Mouse (Mus musculus): ENCODE measurements at regions not wholly inside any gene's neighbourhood (a gene's known extent, or its start where the extent isn't known, plus 50 kb on each side); places are given as distances from the start of the nearest gene placed in this dataset.
A peak's percentile ranks its signal among the peaks of the same experiment; 100 is the strongest.

DNA sequence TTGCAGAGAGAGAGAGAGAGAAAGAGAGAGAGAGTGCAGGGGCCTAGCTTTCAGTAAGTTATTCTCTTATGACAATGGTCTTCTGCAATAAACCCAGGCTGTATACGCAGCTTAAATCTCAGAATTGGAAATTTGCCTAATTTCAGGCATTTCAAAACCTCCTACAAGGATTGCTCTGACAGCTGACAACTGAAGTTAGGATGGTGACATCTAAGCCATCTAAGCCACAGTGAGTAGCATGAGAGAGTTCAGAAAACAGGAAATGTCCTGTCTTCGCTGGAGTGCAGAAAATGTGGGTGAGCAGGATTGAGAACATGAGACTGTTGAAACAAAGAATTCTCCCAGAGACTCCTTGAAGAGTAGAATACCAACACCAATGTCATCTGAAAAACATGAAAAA lies 56.8 kb downstream of the Fam110c start:
- DNase-seq (ENCODE audit: extremely low spot score, low read depth, low spot score): no peak

- no peak for DNase-seq (ENCODE audit: extremely low spot score, low read depth, low spot score)
Measured at GRCm38 (mm10) chr12:31134465-31134992, 60.9 kb downstream of the Fam110c start.

DNA sequence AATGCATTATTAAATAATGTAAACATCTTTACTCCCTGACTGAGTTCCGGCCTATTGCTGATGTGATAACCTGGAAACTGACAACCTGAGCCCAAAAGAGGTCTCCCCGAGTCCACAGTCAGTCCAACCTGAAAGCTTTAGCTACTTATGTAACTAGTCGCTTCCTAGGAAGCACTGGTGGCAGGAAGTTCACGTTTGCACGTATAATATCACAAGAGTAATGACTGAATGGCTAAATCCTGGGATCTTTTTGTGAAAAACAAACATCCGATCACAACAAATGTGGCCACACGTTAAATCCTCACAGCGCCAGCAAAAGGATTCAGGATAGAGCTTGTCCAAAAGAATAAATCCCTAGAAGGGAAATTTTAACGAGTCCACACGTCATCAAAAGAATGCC lies 62.7 kb downstream of the Fam110c start:
- DNase-seq (ENCODE audit: extremely low spot score, low read depth, low spot score): no peak

- no peak for DNase-seq (ENCODE audit: extremely low spot score, low read depth, low spot score)
Measured at GRCm38 (mm10) chr12:31136911-31137310, 63.2 kb downstream of the Fam110c start.

DNA sequence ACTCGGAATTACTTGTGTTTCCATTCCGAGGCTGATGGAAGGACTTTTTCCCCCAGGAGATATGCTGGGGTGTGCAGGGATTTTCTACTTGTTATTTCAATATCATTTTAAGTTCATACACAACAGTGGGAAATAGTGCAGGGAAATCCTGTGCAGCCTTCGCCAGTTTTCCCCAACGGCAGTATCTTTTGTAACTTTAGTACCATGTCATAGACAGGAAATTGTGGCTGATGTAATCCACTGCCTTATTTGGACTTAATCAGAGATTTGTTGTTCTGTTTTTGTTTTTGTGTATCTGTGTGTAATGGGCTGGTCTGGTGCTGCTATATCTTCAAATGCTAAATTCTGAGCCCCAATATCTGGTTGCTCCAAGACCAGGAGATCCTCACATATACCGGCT lies 63.8 kb downstream of the Fam110c start:
- no peak for DNase-seq (ENCODE audit: extremely low spot score, low read depth, low spot score)

GRCm38 (mm10) chr12:31139853-31140252 lies 66.2 kb downstream of the Fam110c start:
- no peak for DNase-seq (ENCODE audit: extremely low spot score, low read depth, low spot score)

DNA sequence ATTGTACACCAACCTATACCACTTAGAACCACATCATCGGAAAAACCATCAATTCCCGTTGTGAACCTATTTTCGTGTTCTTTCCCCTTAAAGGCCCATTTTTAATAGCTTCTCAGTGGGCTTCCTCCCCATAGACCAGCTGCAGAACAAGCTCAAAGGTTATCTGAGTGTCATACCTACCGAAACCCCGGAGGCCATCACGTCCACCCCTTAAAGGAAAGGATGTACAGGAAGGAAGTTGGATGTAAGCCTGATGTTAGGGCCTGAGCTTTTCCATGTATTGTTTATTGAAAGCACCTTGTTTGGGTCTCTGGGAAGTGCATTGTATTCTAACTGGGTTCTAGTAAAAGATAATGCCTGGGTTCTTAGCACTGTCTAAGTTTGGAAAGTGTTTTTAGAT lies 69.6 kb downstream of the Fam110c start:
- no peak for DNase-seq (ENCODE audit: extremely low spot score, low read depth, low spot score)

- no peak for DNase-seq (ENCODE audit: extremely low spot score, low read depth, low spot score)
Measured at GRCm38 (mm10) chr12:31145032-31145781, 71.5 kb downstream of the Fam110c start.

- DNase-seq (ENCODE audit: extremely low spot score, low read depth, low spot score): no peak
Measured at GRCm38 (mm10) chr12:31148417-31149356, 75.0 kb downstream of the Fam110c start.

DNA sequence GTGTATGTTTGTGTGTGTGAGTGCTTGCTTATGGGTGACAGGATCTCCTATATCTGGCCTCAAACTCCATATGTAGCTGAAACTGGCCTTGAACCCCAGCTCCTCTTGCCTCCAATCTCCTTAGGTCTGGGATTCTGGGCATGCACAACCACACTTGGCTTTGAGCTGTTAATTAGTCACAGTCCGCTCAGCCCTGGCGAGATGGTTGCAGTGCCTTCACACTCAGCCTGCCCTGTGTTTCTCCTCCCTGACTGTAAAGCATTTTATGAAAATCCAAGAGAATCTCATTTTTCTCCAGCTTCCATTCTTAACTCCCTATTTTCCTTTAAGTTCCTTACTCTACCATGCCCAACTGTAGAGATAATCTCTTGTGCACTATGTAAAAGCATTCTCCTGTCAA lies 80.1 kb downstream of the Fam110c start:
- no peak for DNase-seq (ENCODE audit: extremely low spot score, low read depth, low spot score)

DNA sequence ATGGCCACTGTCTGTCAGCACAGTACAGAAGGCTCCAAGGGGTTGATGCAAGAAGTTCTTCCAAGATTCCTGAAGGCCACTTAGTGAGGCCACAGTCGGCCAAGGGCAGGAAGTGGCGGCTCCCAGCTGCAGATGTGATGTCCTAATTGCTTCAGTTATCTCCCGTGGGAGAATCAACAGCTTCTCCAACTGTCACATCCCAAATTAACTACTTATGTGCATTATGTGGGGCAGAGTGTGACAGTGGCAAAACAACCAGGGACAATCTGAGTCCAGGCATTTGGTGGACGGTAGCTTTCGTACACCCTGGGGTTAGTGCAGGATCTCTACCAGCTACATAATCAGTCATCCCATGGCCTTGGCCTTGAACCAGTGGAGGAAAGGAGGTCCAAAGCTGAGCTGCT lies 80.9 kb downstream of the Fam110c start:
- DNase-seq (ENCODE audit: extremely low spot score, low read depth, low spot score): no peak

- DNase-seq (ENCODE audit: extremely low spot score, low read depth, low spot score): no peak
Measured at GRCm38 (mm10) chr12:31156154-31156720, 82.6 kb downstream of the Fam110c start.

DNA sequence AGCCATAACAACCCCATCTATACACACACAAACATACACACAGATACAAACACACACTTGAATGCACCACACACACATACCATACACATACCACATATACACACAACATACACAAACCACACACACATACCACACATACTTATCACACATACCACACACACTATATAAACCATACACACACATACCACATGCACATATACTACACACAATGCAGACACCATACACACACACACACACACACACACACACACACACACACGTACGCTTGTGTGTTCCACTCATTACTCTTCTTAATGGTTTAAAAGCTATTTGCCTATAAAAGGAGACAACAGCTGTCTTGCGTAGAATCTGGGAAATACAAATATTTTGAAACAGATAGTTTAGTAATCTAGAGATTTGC lies 83.1 kb upstream of the Gm6993 start:
- no peak for DNase-seq (ENCODE audit: extremely low spot score, low read depth, low spot score)

DNA sequence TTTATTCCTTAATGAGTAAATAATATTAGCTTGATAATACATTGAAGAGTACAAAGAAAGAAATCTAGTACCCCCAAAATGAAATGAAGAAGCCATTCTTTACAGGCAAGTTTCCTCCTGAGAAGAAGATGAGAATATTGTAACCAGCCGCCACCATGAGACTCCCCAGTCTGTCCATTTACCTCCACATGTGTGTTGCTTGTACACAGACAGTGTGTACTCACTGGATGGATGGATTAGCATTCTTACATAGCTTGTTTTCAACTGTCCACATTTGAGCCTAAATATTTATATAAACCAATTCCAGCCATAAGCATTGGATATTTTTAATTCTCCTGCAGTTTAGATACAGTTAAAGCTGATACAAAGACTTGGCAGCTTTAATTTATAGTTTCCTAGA lies 82.7 kb upstream of the Gm6993 start:
- no peak for DNase-seq (ENCODE audit: extremely low spot score, low read depth, low spot score)

DNA sequence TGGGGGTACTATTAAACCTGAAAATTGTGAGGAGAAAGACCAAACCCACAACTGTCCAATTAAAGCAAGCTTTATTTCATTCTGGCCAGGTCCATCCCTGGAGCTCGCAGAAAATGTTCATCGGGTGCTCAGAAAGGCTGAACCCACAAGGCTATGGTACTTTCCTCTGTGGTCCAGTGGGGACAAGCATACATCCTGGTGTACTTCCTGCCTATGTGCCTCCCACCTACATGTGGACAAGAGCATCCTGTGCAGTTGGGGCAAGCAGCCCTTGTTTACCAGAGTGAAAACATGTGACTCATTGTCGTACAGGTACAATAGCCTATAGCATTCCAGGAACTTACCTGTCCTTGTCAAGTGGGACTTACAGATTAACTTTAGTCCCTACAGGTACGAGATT lies 81.7 kb upstream of the Gm6993 start:
- no peak for DNase-seq (ENCODE audit: extremely low spot score, low read depth, low spot score)

DNA sequence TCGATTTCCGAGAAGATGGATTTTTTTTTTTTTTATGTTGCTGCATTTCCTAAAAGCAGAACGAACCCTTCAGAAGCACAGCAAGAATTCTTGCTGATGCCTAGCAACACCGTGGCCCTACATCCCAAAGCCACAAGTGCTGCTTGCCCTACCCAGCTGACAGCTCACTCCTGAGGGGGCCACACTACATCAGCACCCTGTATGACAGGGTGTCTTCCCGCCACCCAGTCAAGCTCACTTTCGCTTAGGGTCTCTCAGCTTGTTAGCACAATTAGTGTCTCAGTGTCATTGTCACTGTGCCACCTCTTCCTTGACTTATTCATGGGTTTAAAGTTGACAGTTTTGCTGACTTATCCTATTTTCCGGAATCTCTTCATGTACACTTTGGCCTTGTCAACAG lies 81.2 kb upstream of the Gm6993 start:
- DNase-seq (ENCODE audit: extremely low spot score, low read depth, low spot score): no peak

- peak; percentile 18 for DNase-seq (ENCODE audit: extremely low spot score, low read depth, low spot score)
Measured at GRCm38 (mm10) chr12:31168221-31168890, 72.2 kb upstream of the Gm6993 start.

GRCm38 (mm10) chr12:31170111-31170510 lies 70.5 kb upstream of the Gm6993 start:
- no peak for DNase-seq (ENCODE audit: extremely low spot score, low read depth, low spot score)

DNA sequence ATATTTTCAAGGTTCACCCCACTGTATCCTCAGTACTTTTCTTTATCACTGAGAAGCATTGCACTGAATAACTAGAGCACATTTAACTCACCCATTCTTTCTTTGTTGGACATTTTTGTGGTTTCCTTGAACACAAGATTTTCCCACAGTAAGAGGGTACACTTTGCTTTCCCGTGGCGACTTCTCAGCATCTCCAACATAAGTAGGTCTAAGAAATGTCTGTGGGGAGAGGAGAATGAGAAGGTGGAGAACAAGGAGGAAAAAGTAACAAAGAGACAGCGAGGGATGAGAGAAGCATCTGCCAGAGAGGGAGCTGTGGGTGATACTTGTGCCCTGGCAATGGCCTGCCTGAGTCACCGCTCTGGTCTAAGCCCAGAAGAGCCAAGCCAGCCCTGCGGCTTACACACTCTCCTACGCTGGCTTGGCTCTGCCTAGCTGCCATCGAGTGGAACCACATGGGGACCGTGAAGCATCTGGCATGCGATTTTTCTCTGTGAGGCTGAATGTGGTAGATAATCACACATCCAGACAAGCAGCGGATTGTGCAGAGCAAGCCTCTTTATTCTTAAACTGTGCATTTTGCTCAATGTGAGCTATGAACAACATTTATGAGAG lies 69.9 kb upstream of the Gm6993 start:
- DNase-seq (ENCODE audit: extremely low spot score, low read depth, low spot score): no peak

DNA sequence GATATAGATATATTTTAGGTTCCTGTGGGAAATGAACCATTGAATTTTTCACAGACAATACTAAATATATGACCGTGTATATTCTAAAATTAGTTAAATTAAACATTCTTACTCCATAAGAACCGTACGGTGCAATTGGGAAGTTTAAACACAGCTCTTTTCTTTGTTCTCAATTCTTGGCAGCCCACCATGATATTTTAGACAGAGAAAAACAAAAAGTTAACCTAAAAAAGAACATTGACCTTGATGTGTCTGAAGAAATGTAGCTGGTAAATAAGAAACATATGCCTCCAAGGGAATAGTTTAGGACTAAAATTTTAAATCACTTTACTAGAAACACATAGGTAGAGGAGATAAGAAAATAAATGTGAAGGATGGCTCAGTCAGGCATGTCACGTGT lies 68.6 kb upstream of the Gm6993 start:
- no peak for DNase-seq (ENCODE audit: extremely low spot score, low read depth, low spot score)
